Mouse (Mus musculus) E14TG2a.4 (cell line): ENCODE results near the gene Efcab11.

ENCODE experiments used
- CTCF ChIP-seq: conservative IDR thresholded peaks from 2 replicates; pipeline ENCODE4 v1.5.1; 2014; ENCODE audit warnings: low read length
- POU5F1 ChIP-seq: IDR thresholded peaks from 2 replicates; pipeline ENCODE4 v1.6.1; 2014; ENCODE audit warnings: low read length, borderline replicate concordance

- TF ChIP-seq CTCF (peak; percentile 73), POU5F1 (no peak)
These were observed 15.8 kb upstream of the Efcab11 start for GRCm38 (mm10) chr12:99899991-99900390.
